Mouse (Mus musculus): ENCODE measurements around the gene Alpk3.
"Not testable (repeated sequence)": the region's sequence is repeated elsewhere in the genome, so short reads cannot be mapped to it uniquely, and the experiment has no call there.

Alpk3 gene

GRCm38 (mm10) chr7:81131864-81132263, 74.5 kb downstream of the Alpk3 start:
- DNase-seq (ENCODE audit: low read depth, low spot score): no peak

DNA sequence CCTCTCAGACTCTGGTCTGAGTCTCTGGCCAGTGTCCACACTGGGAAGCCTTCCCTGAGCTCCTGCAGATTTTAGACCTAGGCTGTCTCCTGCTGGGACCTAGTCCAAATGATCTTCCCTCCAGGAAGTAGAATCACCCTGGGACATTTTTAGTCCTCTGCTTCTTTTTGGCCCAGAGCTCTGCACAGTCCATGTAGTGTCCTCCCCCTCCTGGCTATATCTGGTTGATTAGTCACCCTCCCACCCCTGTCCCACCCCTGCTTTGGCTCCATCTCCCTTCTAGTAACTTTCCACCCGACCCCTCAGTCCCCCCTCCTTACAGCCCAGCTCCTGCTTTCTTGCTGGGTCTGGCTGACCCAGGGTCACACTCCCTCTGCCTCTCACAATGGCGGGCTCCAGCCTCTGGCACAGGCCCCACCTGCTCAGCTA, 75.5 kb downstream of the Alpk3 start:
- DNase-seq (ENCODE audit: low read depth, low spot score): peak; percentile 67

DNA sequence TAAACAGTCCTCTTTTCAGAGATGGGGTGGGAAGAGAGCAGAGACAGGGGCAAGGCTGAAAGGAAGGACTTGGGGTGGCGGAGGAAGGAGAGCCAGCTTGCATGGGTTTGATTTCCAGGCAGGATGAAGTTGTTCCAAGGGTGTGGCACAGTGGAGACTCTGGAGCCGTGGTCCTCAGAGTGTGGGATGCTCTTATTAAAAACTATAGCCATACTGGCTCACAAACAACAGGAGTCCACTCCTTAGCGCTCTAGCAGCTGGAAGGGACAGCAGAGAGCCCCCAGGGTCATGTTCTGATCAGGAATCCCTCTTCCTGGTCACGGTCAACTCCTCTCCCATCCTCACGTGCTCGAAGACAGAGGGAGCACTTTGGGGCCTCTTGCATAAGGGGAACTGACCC, 76.0 kb downstream of the Alpk3 start:
- no peak for DNase-seq (ENCODE audit: low read depth, low spot score)

GRCm38 (mm10) chr7:81133941-81134340, 76.5 kb downstream of the Alpk3 start:
- DNase-seq (ENCODE audit: low read depth, low spot score): no peak

- peak; percentile 91 for DNase-seq (ENCODE audit: low read depth, low spot score)
Measured at GRCm38 (mm10) chr7:81134614-81135067, 77.2 kb downstream of the Alpk3 start.

DNA sequence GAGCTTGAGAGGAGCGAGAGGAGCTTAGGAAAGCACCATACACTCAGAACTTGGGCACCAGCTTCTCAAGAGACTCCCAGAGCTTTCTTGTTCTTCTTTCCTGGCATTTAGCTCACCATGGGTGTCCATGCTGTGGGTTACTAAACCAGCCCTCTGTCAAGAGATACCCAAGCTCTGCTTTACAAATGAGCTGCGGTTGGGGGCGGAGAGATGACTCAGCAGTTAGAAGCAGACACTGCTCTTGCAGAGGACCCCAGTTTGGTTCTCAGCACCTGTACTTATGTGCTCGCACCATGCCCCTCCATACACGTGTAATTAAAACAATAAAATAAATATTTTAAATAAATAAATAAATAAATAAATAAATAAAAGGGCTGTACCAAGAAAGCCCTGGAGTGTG, 79.9 kb downstream of the Alpk3 start:
- no peak for DNase-seq (ENCODE audit: low read depth, low spot score)

DNA sequence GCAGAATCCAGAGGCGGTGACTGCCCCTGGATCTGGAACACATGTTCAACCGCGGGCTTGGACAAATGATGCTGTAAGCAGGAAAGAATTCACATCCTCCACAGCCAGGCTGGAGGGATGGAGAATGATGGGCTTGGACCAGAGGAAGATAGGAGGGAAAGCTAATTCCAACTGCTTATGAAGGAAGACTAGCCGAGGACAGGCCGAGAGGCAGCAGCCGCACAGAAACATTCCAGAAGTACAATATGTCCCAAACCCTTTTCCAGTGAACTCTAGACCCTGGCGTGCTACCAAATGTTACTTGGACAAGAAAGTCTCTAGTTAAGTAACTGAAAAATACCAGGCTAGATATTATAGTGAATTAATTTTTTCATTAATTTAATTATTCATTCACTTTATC, 81.7 kb downstream of the Alpk3 start:
- DNase-seq (ENCODE audit: low read depth, low spot score): no peak

GRCm38 (mm10) chr7:81139671-81140404, 82.4 kb downstream of the Alpk3 start:
- no peak for DNase-seq (ENCODE audit: low read depth, low spot score)

DNA sequence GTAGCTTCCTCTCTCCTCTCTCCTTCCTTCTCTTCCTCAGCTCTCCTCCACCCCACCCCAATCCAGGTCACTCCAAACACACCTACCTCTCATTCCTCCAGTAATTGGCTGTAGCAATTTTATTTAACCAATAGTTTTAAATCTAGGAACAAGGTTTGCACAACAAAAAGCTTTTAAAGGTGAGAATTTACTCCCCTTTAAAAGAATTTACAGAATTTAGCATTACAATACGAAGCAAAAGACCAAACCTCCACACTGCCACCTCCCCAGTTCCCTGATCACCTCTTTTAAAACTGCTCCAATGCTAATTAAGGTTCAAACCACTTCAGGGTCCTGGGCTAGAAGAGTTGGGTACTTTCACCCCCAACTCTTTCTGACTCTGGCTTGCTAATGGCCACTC, 84.1 kb downstream of the Alpk3 start:
- DNase-seq (ENCODE audit: low read depth, low spot score): no peak

DNA sequence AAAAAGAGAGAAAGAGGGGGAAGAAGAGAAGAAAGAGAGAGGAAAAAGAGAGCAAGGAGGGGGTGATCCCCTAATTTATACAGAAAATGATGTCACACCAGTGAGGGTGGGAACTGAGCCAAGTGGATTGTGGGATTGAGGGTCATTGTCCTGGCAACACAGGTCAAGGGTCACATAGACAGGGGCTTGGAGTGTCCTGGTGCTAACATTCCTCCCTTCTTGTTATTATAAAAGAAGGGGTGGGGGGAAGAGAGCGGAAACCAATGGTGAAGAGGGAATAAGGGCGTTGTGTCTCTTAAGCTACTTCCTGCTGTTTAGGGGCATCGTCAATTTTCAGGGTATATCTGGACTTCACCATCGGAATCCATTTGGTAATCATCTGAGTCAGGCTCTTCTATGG, 85.7 kb downstream of the Alpk3 start:
- DNase-seq (ENCODE audit: low read depth, low spot score): not testable (repeated sequence)

GRCm38 (mm10) chr7:81149759-81150158, 92.4 kb downstream of the Alpk3 start:
- no peak for DNase-seq (ENCODE audit: low read depth, low spot score)

DNA sequence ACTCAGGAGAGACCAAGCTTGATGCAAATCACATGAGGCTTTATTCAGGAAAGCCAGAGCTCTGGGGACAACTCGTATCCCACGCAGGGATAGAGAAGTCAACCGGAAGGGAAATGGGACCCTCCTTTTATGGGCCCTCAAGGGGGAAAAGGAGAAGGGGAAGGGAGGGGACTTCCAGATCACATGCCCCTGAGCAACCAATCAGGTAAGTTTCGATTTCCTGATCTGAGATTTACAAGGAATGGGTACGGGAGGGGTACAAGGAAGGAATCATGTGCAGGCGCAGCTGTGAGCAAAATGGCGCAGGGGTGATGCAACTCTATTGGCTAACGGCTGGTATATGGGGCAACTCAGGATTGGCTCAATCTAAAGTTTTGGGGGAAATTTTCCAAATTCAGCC, 93.8 kb downstream of the Alpk3 start:
- no peak for DNase-seq (ENCODE audit: low read depth, low spot score)

GRCm38 (mm10) chr7:81152306-81152705, 94.9 kb downstream of the Alpk3 start:
- DNase-seq (ENCODE audit: low read depth, low spot score): no peak

GRCm38 (mm10) chr7:81152826-81153225, 95.4 kb downstream of the Alpk3 start:
- no peak for DNase-seq (ENCODE audit: low read depth, low spot score)

GRCm38 (mm10) chr7:81153327-81153726, 95.9 kb downstream of the Alpk3 start:
- DNase-seq (ENCODE audit: low read depth, low spot score): no peak

- DNase-seq (ENCODE audit: low read depth, low spot score): not testable (repeated sequence)
Measured at GRCm38 (mm10) chr7:81154244-81154643, 96.8 kb downstream of the Alpk3 start.

- peak; percentile 85 for DNase-seq (ENCODE audit: low read depth, low spot score)
Measured at GRCm38 (mm10) chr7:81154960-81155359, 97.6 kb downstream of the Alpk3 start.
